Comparison of ENCODE assay signal across 15 mouse cellular contexts in the genomic region with DNA sequence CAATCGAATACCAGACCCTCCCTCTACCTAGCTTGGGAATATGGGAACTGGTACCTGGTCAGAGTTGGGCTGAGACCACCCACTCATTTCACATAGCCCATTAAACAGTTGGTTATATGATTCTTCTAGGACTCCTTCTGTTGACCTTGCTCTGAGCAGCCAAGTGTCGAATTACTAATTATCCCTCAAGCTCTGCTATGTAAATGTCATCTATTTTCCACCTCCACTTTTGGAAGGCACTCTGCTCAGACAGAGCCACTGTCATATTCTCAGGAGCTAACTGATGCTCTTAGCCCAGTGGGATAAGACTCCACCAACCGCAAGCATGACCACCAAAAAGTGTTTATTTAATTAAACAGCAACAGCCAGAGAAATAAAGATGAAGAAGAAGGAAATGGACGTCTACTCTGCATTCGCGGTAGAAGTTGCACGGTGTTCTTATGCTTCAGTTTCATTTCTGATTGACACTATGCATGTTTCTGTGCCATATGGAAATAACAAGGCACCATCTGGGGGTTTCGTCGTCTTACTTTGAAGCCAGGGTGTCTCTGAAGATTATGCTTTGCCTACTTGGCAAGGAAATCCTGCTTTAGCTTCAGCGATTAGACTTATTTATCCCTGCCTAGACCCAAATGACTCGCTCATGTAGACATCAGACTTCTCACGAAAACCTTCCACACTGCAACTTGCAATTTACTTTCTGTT.
A peak's percentile ranks its signal among the peaks of the same experiment; 100 is the strongest.
DNase-seq lines count a peak whose midpoint lies in the region; ATAC-seq and TF ChIP-seq lines count a peak whose summit lies in the region.
"Had no signal": no experiment of that assay in that cellular context is flagged by ENCODE, and none has a peak within 500 bp of the region (broad histone marks: within the 10 kb centered on the region; RNA-seq: fewer than 3 reads in every experiment).

No protein-coding gene starts in this region.

- H3K4me1 ChIP-seq in hindbrain, postnatal 0 days (ENCODE audit: insufficient read depth, low read length): no peaks in the 10 kb centered on the region
- peaks cover 12% of the 10 kb centered on the region for H3K4me1 ChIP-seq in hindbrain, embryonic 13.5 days (replicated peaks)
- H3K4me1 ChIP-seq in heart, embryonic 12.5 days (replicated peaks): no peaks in the 10 kb centered on the region
- H3K4me1 ChIP-seq: intestine, embryonic 15.5 days; megakaryocyte, embryonic 14.5 days had no signal

- peak overlapping the region; percentile 17; the same call in 1 of the 2 replicates for H3K27ac ChIP-seq in hindbrain, postnatal 0 days
- no peak overlapping the region for H3K27ac ChIP-seq in hindbrain, embryonic 13.5 days
- no peak overlapping the region for H3K27ac ChIP-seq in heart, embryonic 12.5 days (ENCODE audit: poor library complexity, severe bottlenecking)
- H3K27ac ChIP-seq: intestine, embryonic 15.5 days had no signal

- TF ChIP-seq CTCF in hindbrain, postnatal 0 days (IDR thresholded peaks at IDR 0.05; ENCODE audit: low read depth): no peak

- 0 out of 2 replicates have a peak, but pooled peaks have one; percentile 32 for ATAC-seq in hindbrain, postnatal 0 days
- ATAC-seq in hindbrain, embryonic 13.5 days (ENCODE audit: low FRiP score): no peak
- no peak for ATAC-seq in heart, embryonic 12.5 days (ENCODE audit: insufficient number of reproducible peaks, low FRiP score)
- ATAC-seq: intestine, embryonic 15.5 days had no signal

- H3K36me3 ChIP-seq in hindbrain, postnatal 0 days (ENCODE audit: insufficient read depth, low read length): no peaks in the 10 kb centered on the region
- H3K36me3 ChIP-seq in hindbrain, embryonic 13.5 days: no peaks in the 10 kb centered on the region
- H3K36me3 ChIP-seq in heart, embryonic 12.5 days: no peaks in the 10 kb centered on the region
- H3K36me3 ChIP-seq: intestine, embryonic 15.5 days had no signal

- H3K4me2 ChIP-seq in hindbrain, postnatal 0 days (ENCODE audit: low read depth, low read length): no peak overlapping the region
- no peak overlapping the region for H3K4me2 ChIP-seq in hindbrain, embryonic 13.5 days
- H3K4me2 ChIP-seq in heart, embryonic 12.5 days: no peak overlapping the region
- H3K4me2 ChIP-seq: intestine, embryonic 15.5 days; liver, embryonic 11.5 days had no signal

- H3K9me3 ChIP-seq in hindbrain, postnatal 0 days (ENCODE audit: low read length): no peaks in the 10 kb centered on the region
- no peaks in the 10 kb centered on the region for H3K9me3 ChIP-seq in hindbrain, embryonic 13.5 days
- no peaks in the 10 kb centered on the region; the same call in none of the 2 replicates for H3K9me3 ChIP-seq in heart, embryonic 12.5 days (replicated peaks)
- H3K9me3 ChIP-seq: intestine, embryonic 15.5 days; megakaryocyte, embryonic 14.5 days had no signal

- no peaks in the 10 kb centered on the region for H3K27me3 ChIP-seq in hindbrain, postnatal 0 days (ENCODE audit: insufficient read depth, low read length)
- no peaks in the 10 kb centered on the region for H3K27me3 ChIP-seq in hindbrain, embryonic 13.5 days
- H3K27me3 ChIP-seq in heart, embryonic 12.5 days (replicated peaks): no peaks in the 10 kb centered on the region
- H3K27me3 ChIP-seq: intestine, embryonic 15.5 days; megakaryocyte, embryonic 14.5 days had no signal

- 61% methylated on average over 12 of the region's 12 CpGs for WGBS in hindbrain, postnatal 0 days
- WGBS in hindbrain, embryonic 13.5 days: 87% methylated on average over 12 of the region's 12 CpGs
- WGBS in heart, embryonic 12.5 days: 86% methylated on average over 12 of the region's 12 CpGs

- H3K4me3 ChIP-seq in hindbrain, postnatal 0 days (ENCODE audit: low read length): no peak overlapping the region
- no peak overlapping the region for H3K4me3 ChIP-seq in hindbrain, embryonic 13.5 days
- H3K4me3 ChIP-seq in heart, embryonic 12.5 days: no peak overlapping the region
- H3K4me3 ChIP-seq: intestine, embryonic 15.5 days; megakaryocyte, embryonic 14.5 days had no signal

- no peak overlapping the region for H3K9ac ChIP-seq in hindbrain, postnatal 0 days (replicated peaks; ENCODE audit: low read length)
- no peak overlapping the region for H3K9ac ChIP-seq in hindbrain, embryonic 13.5 days
- no peak overlapping the region for H3K9ac ChIP-seq in heart, embryonic 12.5 days
- H3K9ac ChIP-seq: intestine, embryonic 15.5 days had no signal

- peak; percentile 64 for DNase-seq in hindbrain, postnatal 0 days (ENCODE audit: low spot score)
- DNase-seq in right cerebral cortex, adult 18-20 months: peak; percentile 61
- DNase-seq in right cerebral cortex, postnatal 4 days: no peak
- DNase-seq in forelimb bud, embryonic 11.5 days (ENCODE audit: low read depth, low spot score): peak; percentile 21
- DNase-seq in retina, postnatal 7 days (ENCODE audit: low read depth, low spot score): peak; percentile 49
- DNase-seq in urinary bladder, postnatal 36 days (ENCODE audit: low spot score in 2 of 2): no peak
- DNase-seq: adrenal gland, adult 2 months; heart, adult 18-20 months; heart, postnatal 36 days; thymus, adult 18-20 months had no signal

Comparison
In these comparisons a context has a peak if more than half of its experiments do, and no peak if none do; other contexts are left out.
1. DNase-seq: peak in hindbrain, postnatal 0 days (single experiment), right cerebral cortex, adult 18-20 months (single experiment), forelimb bud, embryonic 11.5 days (single experiment) and retina, postnatal 7 days (single experiment); none in right cerebral cortex, postnatal 4 days (single experiment) and urinary bladder, postnatal 36 days (0 of 2).